17 mouse cellular contexts compared by ENCODE assay signal in genomic region chr10:95615849-95616650, GRCm38 (mm10). TPM values are rescaled to one million over a fixed set of nuclear protein-coding genes. Genes with fewer than 3 reads are reported as not detected.
A peak's percentile ranks its signal among the peaks of the same experiment; 100 is the strongest.
DNase-seq lines count a peak whose midpoint lies in the region; ATAC-seq and TF ChIP-seq lines count a peak whose summit lies in the region.
"Had no signal": no experiment of that assay in that cellular context is flagged by ENCODE, and none has a peak within 500 bp of the region (broad histone marks: within the 10 kb centered on the region; RNA-seq: fewer than 3 reads in every experiment).

No protein-coding gene starts in this region.

- peaks cover 18% of the 10 kb centered on the region for H3K4me1 ChIP-seq in forebrain, embryonic 16.5 days (replicated peaks; ENCODE audit: control insufficient read depth, insufficient read depth, low read length)
- H3K4me1 ChIP-seq in forebrain, embryonic 10.5 days: peaks cover 19% of the 10 kb centered on the region
- peaks cover 2% of the 10 kb centered on the region; the same call in 1 of the 2 replicates for H3K4me1 ChIP-seq in cortical plate, adult 2 months (ENCODE audit: control insufficient read depth, insufficient read depth, low read length)

- ATAC-seq in forebrain, embryonic 16.5 days: no peak
- ATAC-seq: midbrain, embryonic 16.5 days; Patski had no signal

- 0 out of 2 replicates have a peak overlapping the region, but pooled peaks have one; percentile 16 for H3K4me2 ChIP-seq in forebrain, embryonic 16.5 days (ENCODE audit: low read length)

- H3K27me3 ChIP-seq in forebrain, embryonic 16.5 days (replicated peaks; ENCODE audit: control insufficient read depth, insufficient read depth, low read length): no peaks in the 10 kb centered on the region
- peaks cover 22% of the 10 kb centered on the region for H3K27me3 ChIP-seq in forebrain, embryonic 10.5 days (ENCODE audit: poor library complexity, severe bottlenecking)
- H3K27me3 ChIP-seq: Patski had no signal

- TF ChIP-seq POLR2A in cortical plate, adult 2 months (IDR thresholded peaks at IDR 0.05; ENCODE audit: extremely low read depth, insufficient read depth, low read length): 0 out of 2 replicates have a peak, but pooled peaks have one; percentile 31

- H3K9ac ChIP-seq in forebrain, embryonic 16.5 days (replicated peaks; ENCODE audit: low read depth, low read length): no peak overlapping the region
- H3K9ac ChIP-seq: liver, embryonic 14.5 days had no signal

- no peak for DNase-seq in forebrain, embryonic 10.5 days (ENCODE audit: extremely low spot score, low spot score)
- DNase-seq in layer of hippocampus, adult 9-11 months: peak; percentile 33
- no peak for DNase-seq in layer of hippocampus, adult 8-10 months (ENCODE audit: low spot score in 2 of 2)
- peak; percentile 55 to 61 for DNase-seq in right cerebral cortex, postnatal 36 days (ENCODE audit: low spot score in 2 of 2)
- no peak for DNase-seq in spleen, postnatal 10 days (ENCODE audit: low spot score in 2 of 2)
- no peak for DNase-seq in ovary, postnatal 36 days (ENCODE audit: low spot score)
- DNase-seq: cerebellum, adult 11-12 months had no signal

- H3K9me3 ChIP-seq in forebrain, embryonic 16.5 days (ENCODE audit: control insufficient read depth, low read length): no peaks in the 10 kb centered on the region
- H3K9me3 ChIP-seq in forebrain, embryonic 10.5 days: no peaks in the 10 kb centered on the region

- WGBS in forebrain, embryonic 16.5 days: 66% methylated on average over 25 of the region's 25 CpGs
- 74% methylated on average over 25 of the region's 25 CpGs for WGBS in forebrain, embryonic 10.5 days

- no peak for TF ChIP-seq CTCF in cortical plate, adult 2 months (IDR thresholded peaks at IDR 0.05; ENCODE audit: extremely low read depth, insufficient read depth, low read length)

- H3K27ac ChIP-seq in forebrain, embryonic 16.5 days (ENCODE audit: low read length): no peak overlapping the region
- H3K27ac ChIP-seq in forebrain, embryonic 10.5 days: no peak overlapping the region
- no peak overlapping the region for H3K27ac ChIP-seq in cortical plate, adult 2 months (ENCODE audit: insufficient read depth, low read length)
- H3K27ac ChIP-seq: liver, embryonic 14.5 days had no signal

- H3K36me3 ChIP-seq in forebrain, embryonic 16.5 days (ENCODE audit: control insufficient read depth, insufficient read depth): no peaks in the 10 kb centered on the region
- H3K36me3 ChIP-seq in forebrain, embryonic 10.5 days (replicated peaks): no peaks in the 10 kb centered on the region

- no peak overlapping the region for H3K4me3 ChIP-seq in forebrain, embryonic 16.5 days (replicated peaks; ENCODE audit: low read length)
- H3K4me3 ChIP-seq in forebrain, embryonic 10.5 days: no peak overlapping the region
- no peak overlapping the region for H3K4me3 ChIP-seq in cortical plate, adult 2 months (ENCODE audit: insufficient read depth, low read length)

RNA-seq across cellular contexts. Expression of gene Nudt4, which starts 52.1 kb away (rescaled TPM):
- polyA plus RNA-seq in forebrain, embryonic 16.5 days (2015; fragmentation: Nextera tagmentation; extraction: Ambion mirVana): 69.0 and 84.0 TPM in 2 replicates
- polyA plus RNA-seq in forebrain, embryonic 10.5 days (2016; fragmentation: Nextera tagmentation; extraction: Ambion mirVana): 76.9 and 82.3 TPM in 2 replicates
- 10 to 100 TPM; 72.5 to 74.3 (median 73.6) TPM for total RNA-seq in layer of hippocampus, adult 8-10 months (2022)
- 115 and 116 TPM in 2 replicates for polyA plus RNA-seq in cortical plate, adult 2 months (2012; rRNA removed)

RNA-seq across cellular contexts. Expression of gene Anapc15-ps, which starts 57.2 kb away (rescaled TPM):
- polyA plus RNA-seq in forebrain, embryonic 16.5 days (2015; fragmentation: Nextera tagmentation; extraction: Ambion mirVana): not detected in 2 replicates
- polyA plus RNA-seq in forebrain, embryonic 10.5 days (2016; fragmentation: Nextera tagmentation; extraction: Ambion mirVana): not detected in 2 replicates
- total RNA-seq in layer of hippocampus, adult 8-10 months (2022): not detected
- 0.42 TPM in 1 of 2 replicates, not detected in the other for polyA plus RNA-seq in cortical plate, adult 2 months (2012; rRNA removed)
- total RNA-seq: adrenal gland, postnatal 36 days; heart, adult 18-20 months; heart, postnatal 4 days; layer of hippocampus, postnatal 10 days had no signal
- polyA plus RNA-seq: liver, embryonic 14.5 days; midbrain, embryonic 16.5 days; neural tube, embryonic 14.5 days had no signal

Comparison
In these comparisons a context has a peak if more than half of its experiments do, and no peak if none do; other contexts are left out.
1. DNase-seq: peak in layer of hippocampus, adult 9-11 months (single experiment) and right cerebral cortex, postnatal 36 days (2 of 2); none in forebrain, embryonic 10.5 days (single experiment), layer of hippocampus, adult 8-10 months (0 of 2), spleen, postnatal 10 days (0 of 2) and ovary, postnatal 36 days (single experiment).